Mouse (Mus musculus) ovary, postnatal 10 days (tissue): ENCODE measurements around the gene Ggps1.
"Not testable (repeated sequence)": the region's sequence is repeated elsewhere in the genome, so short reads cannot be mapped to it uniquely, and the experiment has no call there.

Source experiments
- DNase-seq: peaks from one replicate; pipeline ENCODE4 v3.0.0; 2022; ENCODE audit warnings: low spot score

Gene Ggps1

GRCm38 (mm10) chr13:14035875-14036630 is 27.2 kb downstream of the Ggps1 start:
- no peak for DNase-seq

GRCm38 (mm10) chr13:14035352-14035751 is 27.9 kb downstream of the Ggps1 start:
- not testable (repeated sequence) for DNase-seq

- no peak for DNase-seq
Measured at GRCm38 (mm10) chr13:14034073-14034348, 29.3 kb downstream of the Ggps1 start.

GRCm38 (mm10) chr13:14033309-14034072 is 29.8 kb downstream of the Ggps1 start:
- DNase-seq = no peak

- DNase-seq = no peak
Measured at GRCm38 (mm10) chr13:14026154-14026820, 37.0 kb downstream of the Ggps1 start.

- DNase-seq = no peak
Measured at GRCm38 (mm10) chr13:14025554-14025953, 37.7 kb downstream of the Ggps1 start.

GRCm38 (mm10) chr13:14021417-14021816 is 41.9 kb downstream of the Ggps1 start:
- not testable (repeated sequence) for DNase-seq

GRCm38 (mm10) chr13:14018852-14019251 is 44.4 kb downstream of the Ggps1 start:
- no peak for DNase-seq

- no peak for DNase-seq
Measured at GRCm38 (mm10) chr13:14018283-14018682, 45.0 kb downstream of the Ggps1 start.

- DNase-seq = no peak
Measured at GRCm38 (mm10) chr13:14015609-14016008, 47.7 kb downstream of the Ggps1 start.

GRCm38 (mm10) chr13:14014540-14014939 is 48.7 kb downstream of the Ggps1 start:
- DNase-seq = no peak

- DNase-seq = no peak
Measured at GRCm38 (mm10) chr13:14014001-14014400, 49.3 kb downstream of the Ggps1 start.

- DNase-seq = no peak
Measured at GRCm38 (mm10) chr13:14011454-14011995, 51.8 kb downstream of the Ggps1 start.

- DNase-seq = no peak
Measured at GRCm38 (mm10) chr13:14006056-14006455, 57.2 kb downstream of the Ggps1 start.

- DNase-seq = no peak
Measured at GRCm38 (mm10) chr13:14004999-14005398, 58.3 kb downstream of the Ggps1 start.

GRCm38 (mm10) chr13:14004086-14004485 is 59.2 kb downstream of the Ggps1 start:
- no peak for DNase-seq

GRCm38 (mm10) chr13:14002706-14003105 is 60.6 kb downstream of the Ggps1 start:
- no peak for DNase-seq
